Mouse (Mus musculus): ENCODE measurements around the gene Tpcn2.

Tpcn2 gene

GRCm38 (mm10) chr7:145299562-145300320, 15.9 kb upstream of the Tpcn2 start:
- in situ Hi-C loops (cut with MseI, MboI) = no loop called here

- in situ Hi-C loops (cut with MseI, MboI) = no loop called here
Observed at GRCm38 (mm10) chr7:145298666-145299490, 15.1 kb upstream of the Tpcn2 start.

- in situ Hi-C loops (cut with MseI, MboI) = no loop called here
Observed at GRCm38 (mm10) chr7:145293859-145294258, 10.0 kb upstream of the Tpcn2 start.

GRCm38 (mm10) chr7:145292726-145293125, 8.9 kb upstream of the Tpcn2 start:
- in situ Hi-C loops (cut with MseI, MboI) = no loop called here

- in situ Hi-C loops (cut with MseI, MboI) = no loop called here
Observed at GRCm38 (mm10) chr7:145291847-145292246, 8.0 kb upstream of the Tpcn2 start.

GRCm38 (mm10) chr7:145289302-145289701, 5.5 kb upstream of the Tpcn2 start:
- in situ Hi-C loops (cut with MseI, MboI) = no loop called here

GRCm38 (mm10) chr7:145287410-145287809, 3.6 kb upstream of the Tpcn2 start:
- in situ Hi-C loops (cut with MseI, MboI) = no loop called here

- in situ Hi-C loops (cut with MseI, MboI) = no loop called here
Observed at GRCm38 (mm10) chr7:145285476-145285875, 1.7 kb upstream of the Tpcn2 start.

GRCm38 (mm10) chr7:145284293-145284692, 482 bp upstream of the Tpcn2 start:
- in situ Hi-C loops (cut with MseI, MboI) = no loop called here

- in situ Hi-C loops (cut with MseI, MboI) = no loop called here
Observed at GRCm38 (mm10) chr7:145283041-145283440, 770 bp downstream of the Tpcn2 start.

GRCm38 (mm10) chr7:145281396-145281795, 2.4 kb downstream of the Tpcn2 start:
- in situ Hi-C loops (cut with MseI, MboI) = no loop called here

GRCm38 (mm10) chr7:145275488-145275887, 8.3 kb downstream of the Tpcn2 start:
- in situ Hi-C loops (cut with MseI, MboI) = no loop called here

- in situ Hi-C loops (cut with MseI, MboI) = no loop called here
Observed at GRCm38 (mm10) chr7:145270955-145271354, 12.9 kb downstream of the Tpcn2 start.

- in situ Hi-C loops (cut with MseI, MboI) = no loop called here
Observed at GRCm38 (mm10) chr7:145268890-145269289, 14.9 kb downstream of the Tpcn2 start.

GRCm38 (mm10) chr7:145266011-145266410, 17.8 kb downstream of the Tpcn2 start:
- in situ Hi-C loops (cut with MseI, MboI) = no loop called here

- in situ Hi-C loops (cut with MseI, MboI) = no loop called here
Observed at GRCm38 (mm10) chr7:145264202-145264601, 19.6 kb downstream of the Tpcn2 start.

GRCm38 (mm10) chr7:145256092-145256491, 27.7 kb downstream of the Tpcn2 start:
- in situ Hi-C loops (cut with MseI, MboI) = no loop called here

- in situ Hi-C loops (cut with MseI, MboI) = no loop called here
Observed at GRCm38 (mm10) chr7:145253986-145254630, 29.7 kb downstream of the Tpcn2 start.

- in situ Hi-C loops (cut with MseI, MboI) = no loop called here
Observed at GRCm38 (mm10) chr7:145252715-145253476, 30.9 kb downstream of the Tpcn2 start.

GRCm38 (mm10) chr7:145250225-145250624, 33.6 kb downstream of the Tpcn2 start:
- in situ Hi-C loops (cut with MseI, MboI) = no loop called here

GRCm38 (mm10) chr7:145248911-145249310, 34.9 kb downstream of the Tpcn2 start:
- in situ Hi-C loops (cut with MseI, MboI) = no loop called here
